Mouse (Mus musculus) MN1 (cell line): ENCODE measurements around the gene Mterf4.

Experiments used
- DNase-seq: peaks from one replicate; pipeline ENCODE4 v3.0.0-alpha.2; 2016; ENCODE audit warnings: low spot score

Mterf4 gene

GRCm38 (mm10) chr1:93267207-93267606 is 38.5 kb downstream of the Mterf4 start:
- peak; percentile 19 for DNase-seq

DNA sequence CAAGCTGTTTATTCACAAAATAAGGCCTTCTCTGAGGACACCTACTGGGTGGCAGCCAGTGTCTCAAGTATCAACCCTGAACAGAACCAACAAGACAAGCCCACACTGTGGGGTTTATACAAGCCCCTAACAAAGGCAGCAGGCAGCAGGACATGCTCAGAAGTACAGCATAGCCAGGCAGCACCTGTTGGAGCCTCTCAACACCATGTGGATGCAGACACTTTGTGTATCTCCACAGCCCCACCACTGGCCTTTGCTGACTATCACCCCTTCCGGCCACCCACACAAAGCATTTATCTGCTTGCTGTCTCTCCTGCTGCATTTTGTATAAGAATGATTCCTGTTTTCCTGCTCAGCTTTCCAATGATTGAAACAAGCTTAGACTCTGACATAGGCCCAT is 48.2 kb downstream of the Mterf4 start:
- no peak for DNase-seq

DNA sequence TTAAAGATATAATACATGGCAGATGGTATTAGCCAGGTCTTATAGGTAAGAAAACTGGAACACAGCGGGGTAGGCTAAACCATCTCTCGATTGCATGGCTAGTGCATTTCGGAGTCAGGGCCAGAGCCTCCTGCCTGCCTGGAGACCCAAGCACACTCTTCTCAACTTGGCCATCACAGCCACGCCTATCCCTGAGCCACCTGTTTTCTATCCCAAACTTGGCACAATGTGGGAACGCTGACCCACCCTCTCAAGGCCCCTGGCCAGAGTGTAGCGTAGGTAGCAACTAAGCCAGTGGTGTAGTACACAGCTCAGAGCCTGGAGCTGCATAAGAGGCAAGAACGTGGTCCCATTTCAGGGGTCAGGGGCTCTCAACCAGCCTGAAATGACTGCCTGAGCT is 50.0 kb downstream of the Mterf4 start:
- DNase-seq, result no peak

DNA sequence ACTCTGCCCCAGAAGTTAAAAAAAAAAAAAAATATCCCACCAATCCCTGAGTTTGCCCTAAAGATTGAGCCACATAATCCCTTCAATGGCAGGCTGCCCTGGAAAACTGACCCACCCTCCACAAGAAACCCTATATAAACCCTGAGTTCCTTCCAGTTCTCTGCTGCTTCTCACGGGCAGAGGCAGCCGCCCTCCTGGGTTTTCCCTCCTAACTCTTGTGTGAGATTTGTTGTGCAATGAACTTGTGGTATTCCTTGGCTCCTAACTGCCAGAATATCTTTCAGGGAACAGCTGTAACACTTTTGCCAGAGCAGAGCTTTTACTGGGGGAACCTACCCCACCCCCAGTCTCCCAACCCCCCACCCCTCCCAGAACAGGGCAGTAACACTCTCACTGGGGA is 53.1 kb downstream of the Mterf4 start:
- no peak for DNase-seq
